Mouse (Mus musculus) liver, postnatal 0 days (tissue): ENCODE measurements around the gene Purb.

ENCODE experiments used
- CTCF ChIP-seq: sonication (generic); IDR thresholded peaks from 2 replicates; pipeline ENCODE4 v1.5.1; 2016; ENCODE audit warnings: antibody characterized with exemption, low read depth
- EP300 ChIP-seq: IDR thresholded peaks from 2 replicates; pipeline ENCODE4 v1.6.1; 2016; ENCODE audit warnings: antibody characterized with exemption, low read depth, mild to moderate bottlenecking

GRCm38 (mm10) chr11:6468541-6468940 lies 7.2 kb downstream of the Purb start:
- TF ChIP-seq CTCF (no peak), EP300 (no peak)
